Mouse (Mus musculus) frontal cortex, postnatal 14 days (tissue): ENCODE results near the gene Clybl.

ENCODE experiments used
- DNase-seq, 2 experiments: peaks; one replicate each; pipeline ENCODE4 v3.0.0; 2022; ENCODE audit warnings: low spot score in 2 of 2

Clybl gene

GRCm38 (mm10) chr14:122424441-122424840, 242.9 kb downstream of the Clybl start:
- DNase-seq = no peak

DNA sequence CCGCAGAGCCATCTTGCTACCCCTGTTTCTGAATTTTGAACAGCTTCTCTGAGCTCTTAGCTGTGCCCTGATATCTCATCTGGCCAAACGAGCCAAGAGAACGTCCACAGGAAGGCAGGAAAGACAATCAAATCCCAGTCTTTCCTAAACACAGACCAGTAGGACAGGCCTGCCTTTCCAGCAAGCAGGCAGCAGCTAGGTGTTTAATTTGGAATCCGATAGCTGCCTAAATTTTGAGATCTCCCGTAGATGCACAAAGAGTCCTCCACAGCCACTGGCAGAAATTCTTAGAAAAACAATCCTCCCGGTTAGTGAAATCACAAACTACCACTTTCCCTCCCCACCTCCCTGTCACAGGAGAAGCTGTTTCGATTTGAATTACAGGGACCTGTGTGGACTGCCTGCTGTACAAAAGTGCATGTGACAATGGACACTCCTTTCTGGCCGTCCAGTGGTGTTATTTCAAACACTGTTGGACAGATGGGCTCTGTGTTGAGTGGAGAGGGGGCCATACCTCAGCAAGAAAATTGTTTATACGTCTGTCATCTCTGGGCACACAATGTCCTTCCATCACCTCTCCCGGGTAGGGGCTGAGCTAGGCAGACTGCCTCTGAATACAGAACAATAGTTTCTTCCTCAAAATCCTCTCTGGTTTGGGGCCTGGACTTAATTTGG, 245.2 kb downstream of the Clybl start:
- DNase-seq = no peak

DNA sequence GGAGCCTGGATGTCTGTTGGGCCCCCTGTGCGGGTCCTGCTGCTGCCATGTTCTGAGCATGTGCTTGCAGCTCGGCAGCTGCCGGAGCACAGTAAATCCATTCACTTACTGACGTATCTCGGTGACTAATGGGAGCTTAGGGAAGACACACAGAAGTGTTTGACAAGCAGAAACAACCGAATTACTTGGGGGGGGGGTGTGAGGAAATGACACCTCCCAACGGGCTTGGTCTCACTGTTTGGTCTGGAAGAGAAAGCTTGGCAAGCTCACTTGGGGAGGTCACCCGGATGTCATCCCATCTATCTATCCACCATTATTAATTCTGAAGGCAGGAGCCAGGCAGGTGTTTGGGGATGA, 245.7 kb downstream of the Clybl start:
- DNase-seq = no peak

GRCm38 (mm10) chr14:122427654-122428053, 246.2 kb downstream of the Clybl start:
- DNase-seq = no peak

- no peak for DNase-seq
These were observed 251.1 kb downstream of the Clybl start for GRCm38 (mm10) chr14:122432558-122432957.

DNA sequence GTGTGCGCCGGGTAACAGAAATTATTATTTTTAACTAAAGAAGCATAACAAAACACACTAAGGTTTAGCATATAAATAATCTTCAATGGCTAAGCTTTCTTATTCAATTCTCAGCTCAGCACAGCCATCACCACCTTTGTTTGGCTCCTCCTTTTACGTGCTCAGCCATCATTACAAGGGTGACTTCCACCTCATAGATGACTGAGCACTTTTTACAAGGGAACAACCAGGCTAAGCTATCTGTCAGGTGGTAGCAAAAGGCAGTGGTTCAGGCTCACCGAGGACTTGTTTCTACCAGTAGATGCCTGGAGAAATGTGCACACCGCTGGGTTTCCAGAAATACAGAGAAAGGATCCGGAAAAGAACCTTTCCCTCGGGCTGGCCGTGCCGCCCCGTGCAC, 252.5 kb downstream of the Clybl start:
- no peak for DNase-seq

- no peak for DNase-seq
These were observed 255.3 kb downstream of the Clybl start for GRCm38 (mm10) chr14:122436850-122437249.

DNA sequence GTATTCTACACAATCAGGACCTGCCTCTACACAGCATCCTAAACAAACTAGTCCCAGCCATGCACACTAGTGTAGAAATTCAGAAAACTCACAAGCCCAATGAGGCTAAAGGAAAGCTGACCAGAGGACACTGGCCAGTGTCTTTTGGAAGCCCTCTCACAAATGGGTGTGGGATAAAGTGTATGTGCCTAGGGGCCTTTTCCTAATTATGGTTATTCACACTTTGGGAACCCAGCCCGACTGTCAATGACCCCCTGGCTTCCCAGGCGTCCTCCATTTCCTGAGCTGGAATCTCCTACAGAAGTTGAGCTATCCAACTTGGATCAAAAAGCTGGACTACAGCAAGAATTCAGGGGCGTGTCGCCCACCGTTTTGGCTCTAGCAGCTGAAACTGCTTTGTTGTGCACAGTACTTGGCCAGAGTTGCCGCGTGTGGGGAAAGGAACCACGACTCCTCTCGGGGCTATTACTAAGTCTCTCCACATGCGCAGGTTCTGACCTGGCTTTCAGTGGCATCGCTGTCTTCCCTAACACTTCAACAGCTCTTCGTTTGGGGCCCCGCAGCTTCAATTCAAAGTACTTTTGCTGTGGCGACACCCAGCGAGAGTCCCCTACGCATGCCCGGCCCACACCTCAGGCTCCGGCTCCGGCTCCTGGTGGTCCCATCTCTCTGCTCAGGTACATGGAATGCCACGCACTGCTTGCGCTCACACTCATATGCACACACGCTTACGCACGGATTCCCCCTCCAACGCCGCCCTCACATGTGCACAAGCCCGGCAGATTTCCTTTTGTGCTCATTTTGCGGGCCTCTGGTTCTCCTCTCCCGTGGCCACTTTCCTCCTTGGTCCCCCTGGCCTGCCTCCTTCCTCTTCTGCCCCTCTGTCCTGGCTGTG, 268.3 kb downstream of the Clybl start:
- no peak for DNase-seq

- DNase-seq = peak in 1 of 2 experiments; percentile 42
These were observed 269.2 kb downstream of the Clybl start, which contains the start of gene Gm5089 for GRCm38 (mm10) chr14:122450496-122451382. TSS of gene Gm5089 (minus strand) at chr14:122451115.

GRCm38 (mm10) chr14:122451551-122452145, 270.1 kb downstream of the Clybl start:
- DNase-seq = no peak
